Mouse (Mus musculus) cerebellum, adult (tissue): ENCODE data around the gene Nkx2-3.

Source experiments
- ATAC-seq: cut with Nextera tagmentation; 2 replicates; pipeline ENCODE4 v1.9.2; 2017; ENCODE audit warnings: mild to moderate bottlenecking, moderate library complexity, mixed read lengths; ENCODE audit not compliant: insufficient number of reproducible peaks, low FRiP score, low TSS enrichment

Nkx2-3 gene

GRCm38 (mm10) chr19:43662176-43662967 lies 50.2 kb downstream of the Nkx2-3 start:
- 0 out of 2 replicates have a peak, but pooled peaks have one; percentile 36 for ATAC-seq

GRCm38 (mm10) chr19:43663471-43663870 lies 51.3 kb downstream of the Nkx2-3 start:
- ATAC-seq: no peak
